ENCODE assay signal across 9 mouse cellular contexts in the genomic region with DNA sequence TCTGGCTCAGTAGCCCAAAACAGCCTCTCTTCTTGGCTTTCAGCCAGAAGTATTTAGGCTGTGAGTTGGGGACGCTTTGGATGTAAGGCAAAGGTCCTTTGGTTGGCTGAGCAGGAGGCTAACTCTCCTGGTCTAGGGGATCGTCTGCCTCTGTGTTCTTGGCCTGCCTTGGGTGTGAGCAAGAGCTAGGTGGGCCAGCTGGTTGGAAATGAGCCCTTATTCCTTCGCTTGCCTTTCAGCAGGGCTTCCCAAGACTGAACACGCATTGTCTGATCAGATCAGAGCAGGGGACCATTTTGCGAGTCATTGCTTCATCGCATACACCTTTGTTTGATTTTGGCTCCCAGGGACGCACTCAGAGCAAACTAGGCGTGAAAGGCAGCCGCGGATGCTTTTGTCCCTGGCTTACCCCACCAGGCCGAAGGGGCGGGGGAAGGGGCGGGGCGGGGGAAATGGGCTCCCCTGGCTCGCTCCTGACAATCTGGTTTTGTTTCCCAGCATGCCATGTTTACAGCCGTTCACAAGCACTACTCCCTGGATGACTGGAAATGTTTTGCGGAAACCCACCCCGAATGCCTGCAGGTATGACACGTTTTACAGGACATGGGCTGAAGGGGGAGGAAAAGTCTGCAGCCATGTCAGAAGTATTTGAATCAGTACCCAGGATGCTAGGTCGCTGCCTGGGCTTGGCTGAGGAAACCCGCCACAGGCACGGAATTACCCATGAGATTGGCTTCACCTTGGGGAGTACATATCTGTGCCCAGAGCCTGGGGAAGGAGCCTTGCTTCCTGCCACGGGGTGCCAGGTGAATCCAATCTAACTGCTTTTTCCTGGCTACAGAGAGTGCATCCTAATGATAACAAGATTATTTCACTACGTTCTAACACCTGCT. TPM values are rescaled to one million over a fixed set of nuclear protein-coding genes. Genes with fewer than 3 reads are reported as not detected.
DNase-seq lines count a peak whose midpoint lies in the region; ATAC-seq and TF ChIP-seq lines count a peak whose summit lies in the region.
"Had no signal": no experiment of that assay in that cellular context is flagged by ENCODE, and none has a peak within 500 bp of the region (broad histone marks: within the 10 kb centered on the region; RNA-seq: fewer than 3 reads in every experiment).

No protein-coding gene starts in this region.

- H3K27me3 ChIP-seq in heart, embryonic 15.5 days: no peaks in the 10 kb centered on the region
- no peaks in the 10 kb centered on the region for H3K27me3 ChIP-seq in midbrain, embryonic 14.5 days (ENCODE audit: control insufficient read depth, insufficient read depth, low read length)

- TF ChIP-seq POLR2A in brain, embryonic 14.5 days (IDR thresholded peaks at IDR 0.05; ENCODE audit: borderline replicate concordance, extremely low read depth, insufficient read depth, insufficient read length, poor library complexity, severe bottlenecking): no peak

- peak overlapping the region; percentile 55 for H3K4me2 ChIP-seq in heart, embryonic 15.5 days
- H3K4me2 ChIP-seq in midbrain, embryonic 14.5 days (ENCODE audit: low read length): peak overlapping the region; percentile 61

- peak overlapping the region; percentile 51 for H3K27ac ChIP-seq in heart, embryonic 15.5 days
- H3K27ac ChIP-seq in midbrain, embryonic 14.5 days (replicated peaks; ENCODE audit: low read depth, low read length): peak overlapping the region; percentile 66

- DNase-seq in cerebellum, adult 11-12 months: peak; percentile 33
- DNase-seq in cerebellum, adult 18-20 months: no peak
- peak; percentile 89 for DNase-seq in brain, embryonic 14.5 days (ENCODE audit: low read depth)
- peak; percentile 49 to 74 for DNase-seq in kidney, postnatal 36 days
- peak; percentile 81 for DNase-seq in midbrain, embryonic 14.5 days
- no peak for DNase-seq in right cerebral cortex, postnatal 36 days (ENCODE audit: low spot score in 2 of 2)
- no peak for DNase-seq in frontal cortex, adult 2 months (ENCODE audit: extremely low spot score in 1 of 2, low spot score in 1 of 2)

- peak overlapping the region; percentile 20; the same call in 1 of the 2 replicates for H3K4me3 ChIP-seq in heart, embryonic 15.5 days
- H3K4me3 ChIP-seq in midbrain, embryonic 14.5 days (replicated peaks; ENCODE audit: low read depth, low read length): peak overlapping the region; percentile 30
- H3K4me3 ChIP-seq: erythroblast, embryonic 14.5 days had no signal

- H3K4me1 ChIP-seq in heart, embryonic 15.5 days (replicated peaks): peaks cover 54% of the 10 kb centered on the region
- H3K4me1 ChIP-seq in midbrain, embryonic 14.5 days (ENCODE audit: control insufficient read depth, insufficient read depth, low read length): peaks cover 13% of the 10 kb centered on the region

- peaks cover 18% of the 10 kb centered on the region; the same call in 1 of the 2 replicates for H3K36me3 ChIP-seq in heart, embryonic 15.5 days
- no peaks in the 10 kb centered on the region for H3K36me3 ChIP-seq in midbrain, embryonic 14.5 days (ENCODE audit: control insufficient read depth, insufficient read depth, low read length)

- H3K9ac ChIP-seq in heart, embryonic 15.5 days: peak overlapping the region; percentile 15; the same call in 1 of the 2 replicates
- H3K9ac ChIP-seq in midbrain, embryonic 14.5 days (replicated peaks; ENCODE audit: low read length): peak overlapping the region; percentile 47

- no peak; the same call in 1 of the 2 replicates for ATAC-seq in heart, embryonic 15.5 days (replicated peaks; ENCODE audit: insufficient number of reproducible peaks, insufficient read depth, low FRiP score, low read depth)
- ATAC-seq in midbrain, embryonic 14.5 days (ENCODE audit: low FRiP score, low TSS enrichment): peak; percentile 85

- TF ChIP-seq CTCF in brain, embryonic 14.5 days (IDR thresholded peaks at IDR 0.05; ENCODE audit: borderline replicate concordance, extremely low read depth, insufficient read depth, insufficient read length): no peak

- H3K9me3 ChIP-seq in heart, embryonic 15.5 days (replicated peaks): no peaks in the 10 kb centered on the region
- no peaks in the 10 kb centered on the region for H3K9me3 ChIP-seq in midbrain, embryonic 14.5 days (ENCODE audit: control insufficient read depth, low read length)

- 15% methylated on average over 24 of the region's 24 CpGs for WGBS in heart, embryonic 15.5 days
- 2% methylated on average over 24 of the region's 24 CpGs for WGBS in midbrain, embryonic 14.5 days

RNA-seq across cellular contexts. Expression of gene Gmpr, which starts 9.5 kb away (rescaled TPM):
- polyA plus RNA-seq in brain, embryonic 14.5 days (2012; rRNA removed): 16.8 and 19.9 TPM in 2 replicates
- 180 and 185 TPM in 2 replicates for polyA plus RNA-seq in heart, embryonic 15.5 days (2015; fragmentation: Nextera tagmentation; extraction: Ambion mirVana)
- 26.1 and 27.0 TPM in 2 replicates for polyA plus RNA-seq in midbrain, embryonic 14.5 days (2014; fragmentation: Nextera tagmentation; extraction: Ambion mirVana)
- 63.8 and 66.3 TPM in 2 replicates for polyA plus RNA-seq in frontal cortex, adult 2 months (2012; rRNA removed)

Comparison
In these comparisons a context has a peak if more than half of its experiments do, and no peak if none do; other contexts are left out.
1. DNase-seq: peak in cerebellum, adult 11-12 months (single experiment), brain, embryonic 14.5 days (single experiment), kidney, postnatal 36 days (2 of 2) and midbrain, embryonic 14.5 days (single experiment); none in cerebellum, adult 18-20 months (0 of 2), right cerebral cortex, postnatal 36 days (0 of 2) and frontal cortex, adult 2 months (0 of 2).